Mouse (Mus musculus): ENCODE data around the gene Plekhg4.

Plekhg4 gene

DNA sequence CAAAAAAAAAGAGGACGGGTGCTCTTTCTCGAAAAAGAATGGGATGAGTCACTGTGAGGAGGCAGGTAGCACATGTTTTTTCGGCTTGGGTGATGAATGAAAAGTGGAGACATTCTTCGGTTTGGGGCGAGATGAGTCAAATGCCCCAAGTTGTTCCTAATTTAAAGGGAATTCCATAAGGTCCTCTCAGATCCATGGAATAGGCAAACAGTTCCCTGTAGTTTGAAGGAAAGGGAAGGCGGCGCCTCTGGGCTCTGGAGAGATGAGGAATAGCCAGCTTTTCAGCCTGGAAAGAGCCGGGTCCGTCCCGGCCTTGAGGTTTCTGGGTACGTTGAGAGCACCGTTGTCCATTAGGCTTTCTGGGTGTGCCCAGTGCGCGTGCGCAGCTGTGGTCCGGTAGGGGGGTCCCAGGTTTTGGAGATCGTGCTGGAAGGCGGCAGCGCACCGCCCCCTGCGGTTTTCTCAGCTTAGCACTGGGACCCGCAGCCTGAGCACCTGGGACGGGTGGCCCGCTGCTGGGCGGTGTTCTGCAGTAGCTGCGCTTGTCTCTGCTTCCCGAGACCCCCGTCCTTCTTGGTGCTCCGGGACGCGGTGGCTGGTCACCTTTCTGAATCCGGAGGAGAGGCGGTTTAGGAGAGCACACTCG is 24.5 kb upstream of the Plekhg4 start, which contains the start of gene Slc9a5:
Gene Slc9a5 (plus strand): TSS at position 394 of the 646 bp plus-strand sequence.
- peak; percentile 74 for DNase-seq (ENCODE audit: extremely low read depth, insufficient read length, low spot score)

GRCm38 (mm10) chr8:105349096-105349771 is 23.8 kb upstream of the Plekhg4 start:
- DNase-seq (ENCODE audit: extremely low read depth, insufficient read length, low spot score): peak; percentile 71

GRCm38 (mm10) chr8:105350186-105350585 is 22.9 kb upstream of the Plekhg4 start:
- no peak for DNase-seq (ENCODE audit: extremely low read depth, insufficient read length, low spot score)

DNA sequence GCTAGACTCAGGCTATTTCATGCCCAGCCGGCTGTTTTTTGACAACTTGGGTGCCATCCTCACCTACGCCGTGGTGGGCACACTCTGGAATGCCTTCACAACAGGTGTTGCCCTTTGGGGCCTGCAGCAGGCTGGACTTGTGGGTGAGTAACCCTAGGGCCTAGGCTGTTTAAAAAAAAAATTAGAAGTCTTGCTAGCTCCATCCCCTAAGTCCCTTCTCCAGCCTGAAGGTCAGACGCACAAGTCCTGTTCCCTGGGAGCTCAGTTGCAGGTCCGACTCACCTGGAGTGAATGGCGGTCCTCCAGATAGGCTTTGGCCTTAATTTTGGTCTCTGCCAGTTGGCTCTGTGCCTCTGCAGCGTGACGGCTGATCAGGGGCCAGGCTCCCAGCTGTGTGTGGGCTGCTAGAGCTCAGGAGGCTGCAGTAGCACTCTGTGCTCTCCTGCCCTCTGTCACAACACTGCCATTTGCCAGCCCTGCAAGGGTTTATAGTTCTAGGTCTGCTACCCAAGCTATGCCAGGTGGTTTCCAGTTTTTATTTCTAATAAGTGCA is 19.4 kb upstream of the Plekhg4 start:
- DNase-seq (ENCODE audit: extremely low read depth, insufficient read length, low spot score): no peak

DNA sequence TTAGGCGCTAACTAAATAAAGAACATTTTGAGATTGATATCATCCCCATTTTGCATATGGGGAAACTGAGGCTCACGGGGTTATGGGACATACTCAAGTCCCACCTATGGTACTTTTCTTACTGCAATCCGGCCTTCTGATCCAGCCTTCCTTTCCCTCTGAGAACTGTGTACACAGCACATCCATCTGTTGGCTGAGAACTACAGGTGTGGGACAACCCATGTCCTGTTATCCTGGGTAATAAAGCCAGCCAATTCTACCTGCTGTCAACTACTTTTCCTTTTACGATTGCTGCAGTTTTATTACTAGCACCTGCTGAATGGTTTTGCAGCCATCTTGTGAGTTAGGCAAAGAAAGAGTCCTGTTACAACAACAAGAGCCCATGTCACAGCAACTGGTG is 18.5 kb upstream of the Plekhg4 start:
- DNase-seq (ENCODE audit: extremely low read depth, insufficient read length, low spot score): no peak

GRCm38 (mm10) chr8:105355179-105356024 is 17.7 kb upstream of the Plekhg4 start:
- no peak for DNase-seq (ENCODE audit: extremely low read depth, insufficient read length, low spot score)

DNA sequence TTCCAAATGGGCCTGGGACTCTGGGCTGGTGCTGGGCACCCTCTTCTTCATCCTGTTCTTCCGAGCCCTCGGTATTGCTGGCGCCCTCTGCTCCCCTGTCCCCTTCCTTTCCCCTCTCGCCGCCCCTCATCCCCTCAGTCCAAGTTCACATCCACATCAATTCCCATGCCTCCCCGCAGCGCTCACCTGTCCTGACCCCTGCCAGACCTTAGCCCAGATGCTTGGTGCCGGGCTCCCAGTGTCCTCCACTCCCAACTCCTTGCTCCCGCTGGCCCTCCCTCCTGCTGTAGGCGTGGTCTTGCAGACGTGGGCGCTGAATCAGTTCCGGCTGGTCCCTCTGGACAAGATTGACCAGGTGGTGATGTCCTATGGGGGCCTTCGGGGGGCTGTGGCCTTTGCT is 16.4 kb upstream of the Plekhg4 start:
- no peak for DNase-seq (ENCODE audit: extremely low read depth, insufficient read length, low spot score)

DNA sequence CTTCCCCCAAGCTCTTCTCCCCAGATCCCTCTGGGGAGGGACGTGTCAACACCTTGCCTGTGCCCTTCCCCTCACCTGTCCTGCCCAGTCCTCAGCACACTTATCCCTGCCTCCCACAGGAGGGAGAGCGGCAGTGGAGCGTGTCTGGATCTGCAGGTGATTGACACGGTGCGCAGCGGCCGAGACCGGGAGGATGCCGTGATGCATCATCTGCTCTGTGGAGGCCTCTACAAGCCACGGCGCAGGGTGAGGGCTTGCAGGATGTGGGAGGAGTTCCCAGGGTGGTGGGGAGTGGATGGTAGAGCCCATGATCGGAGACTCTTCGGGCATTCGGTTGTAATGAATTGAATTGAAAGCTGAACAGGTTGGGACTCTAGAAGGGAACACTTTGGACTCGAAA is 13.9 kb upstream of the Plekhg4 start:
- no peak for DNase-seq (ENCODE audit: extremely low read depth, insufficient read length, low spot score)

DNA sequence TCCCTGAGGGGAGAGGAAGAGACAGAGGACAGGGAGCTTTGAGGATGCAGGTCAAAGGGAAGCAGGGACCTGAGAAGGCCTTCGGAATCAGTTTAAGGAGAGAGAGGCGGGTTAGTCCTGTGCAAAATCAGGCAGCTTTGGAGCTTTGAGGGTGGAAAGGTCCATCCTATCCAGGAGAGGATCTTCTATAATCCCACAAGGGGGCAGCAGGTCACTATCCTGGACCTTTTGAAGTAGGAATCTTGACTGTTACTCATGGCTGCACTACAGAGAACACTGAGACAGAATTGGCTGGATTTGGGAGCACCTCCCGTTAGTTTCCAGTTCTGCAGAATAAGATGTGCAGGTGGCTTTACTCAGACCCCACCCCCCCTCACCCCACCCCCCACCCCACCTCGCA is 13.4 kb upstream of the Plekhg4 start:
- DNase-seq (ENCODE audit: extremely low read depth, insufficient read length, low spot score): no peak

GRCm38 (mm10) chr8:105361751-105362702 is 11.0 kb upstream of the Plekhg4 start:
- DNase-seq (ENCODE audit: extremely low read depth, insufficient read length, low spot score): no peak

DNA sequence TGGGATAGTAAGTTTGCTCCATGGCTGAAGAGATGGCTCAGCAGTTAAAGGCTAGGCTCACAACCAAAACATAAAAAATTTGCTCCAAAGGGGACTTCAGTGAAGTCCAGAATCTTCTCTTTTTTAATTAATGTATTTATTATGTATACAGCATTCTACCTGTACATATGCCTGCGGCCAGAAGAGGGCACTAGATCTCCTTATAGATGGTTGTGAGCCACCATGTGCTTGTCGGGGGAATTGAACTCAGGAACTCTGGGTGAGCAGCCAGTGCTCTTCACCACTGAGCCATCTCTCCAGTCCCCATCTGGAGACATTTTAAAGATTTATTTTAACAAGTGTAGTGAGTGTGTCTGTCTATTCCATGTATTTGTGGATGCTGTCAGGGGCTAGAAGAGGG is 6.0 kb upstream of the Plekhg4 start:
- no peak for DNase-seq (ENCODE audit: extremely low read depth, insufficient read length, low spot score)

DNA sequence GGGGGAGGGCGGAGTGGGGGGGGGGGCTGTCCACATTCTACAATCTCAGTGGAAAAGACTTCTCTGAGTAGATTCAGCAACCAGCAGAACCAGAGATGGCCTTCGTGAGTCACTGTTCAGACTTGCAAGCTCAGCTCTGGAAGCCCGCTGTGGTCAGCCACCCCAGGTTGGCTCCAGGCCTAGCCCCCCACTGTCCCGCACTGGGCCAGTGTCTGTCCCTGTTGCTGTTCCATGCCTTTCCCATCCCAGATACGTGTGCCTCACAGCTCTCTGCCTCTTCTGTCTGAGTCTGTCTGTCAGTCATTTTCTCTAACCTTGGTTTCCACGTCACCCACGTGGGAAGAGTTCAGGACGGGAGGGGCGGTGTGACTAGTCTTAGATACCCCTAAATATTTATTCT is 601 bp upstream of the Plekhg4 start:
- DNase-seq (ENCODE audit: extremely low read depth, insufficient read length, low spot score): peak; percentile 94

GRCm38 (mm10) chr8:105374513-105374966 is 1.5 kb downstream of the Plekhg4 start:
- no peak for DNase-seq (ENCODE audit: extremely low read depth, insufficient read length, low spot score)

DNA sequence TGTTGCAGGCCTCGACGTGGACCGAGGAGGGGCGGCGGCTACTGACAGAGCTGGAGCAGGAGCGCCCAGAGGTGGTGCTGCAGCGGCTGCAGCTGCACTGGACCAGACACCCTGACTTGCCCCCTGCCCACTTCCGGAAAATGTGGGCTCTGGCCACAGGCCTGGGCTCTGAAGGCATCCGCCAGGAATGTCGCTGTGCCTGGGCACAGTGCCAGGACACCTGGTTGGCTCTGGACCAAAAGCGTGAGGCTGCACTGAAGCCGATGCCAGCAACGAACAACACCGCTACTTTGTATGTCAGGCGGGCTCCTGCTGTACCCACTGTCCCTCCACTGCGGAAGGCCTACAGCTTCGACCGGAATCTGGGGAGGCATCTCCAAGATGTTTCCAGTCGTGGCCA is 5.6 kb downstream of the Plekhg4 start:
- DNase-seq (ENCODE audit: extremely low read depth, insufficient read length, low spot score): peak; percentile 44

GRCm38 (mm10) chr8:105380308-105380707 is 7.2 kb downstream of the Plekhg4 start:
- DNase-seq (ENCODE audit: extremely low read depth, insufficient read length, low spot score): peak; percentile 43

GRCm38 (mm10) chr8:105384070-105384469 is 11.0 kb downstream of the Plekhg4 start:
- DNase-seq (ENCODE audit: extremely low read depth, insufficient read length, low spot score): no peak

DNA sequence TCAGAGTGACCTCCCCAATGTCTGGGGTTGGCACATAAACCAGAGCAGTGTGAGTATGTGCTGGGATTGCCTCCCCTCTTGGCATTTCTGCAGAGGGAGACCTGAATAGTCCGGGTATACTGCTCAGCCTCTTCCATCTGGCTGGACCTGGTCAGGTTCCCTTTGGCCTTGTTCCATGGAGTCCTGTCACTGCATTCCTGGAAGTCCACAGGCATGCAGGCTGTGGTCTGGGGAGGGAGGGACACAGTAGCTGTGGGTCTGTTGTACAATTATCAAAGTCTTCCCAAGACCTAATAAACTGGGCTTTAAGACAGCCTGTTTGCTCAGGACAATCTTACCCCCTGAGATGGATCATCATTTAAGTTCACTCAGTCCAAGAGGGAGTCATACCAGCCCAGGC is 14.1 kb downstream of the Plekhg4 start:
- peak; percentile 56 for DNase-seq (ENCODE audit: extremely low read depth, insufficient read length, low spot score)

DNA sequence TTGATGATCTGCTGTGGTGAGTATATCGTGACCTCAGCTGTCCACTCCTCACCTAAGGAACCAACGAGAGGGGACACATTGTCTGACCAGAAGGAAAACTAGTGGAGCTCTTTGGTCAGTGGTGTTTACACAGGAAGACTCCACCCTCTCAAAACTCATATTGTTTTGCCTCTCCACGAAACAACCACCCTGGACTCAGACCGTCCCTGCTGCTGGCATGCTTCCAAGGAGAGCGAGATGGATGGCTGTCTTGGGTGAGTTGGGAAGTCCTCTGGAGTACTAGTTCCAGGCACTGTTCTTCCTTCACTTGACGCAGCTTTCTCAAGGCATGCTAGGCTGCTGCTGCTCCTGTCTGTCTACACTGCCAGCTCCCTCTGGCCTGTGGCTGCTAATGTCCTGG is 16.0 kb downstream of the Plekhg4 start:
- DNase-seq (ENCODE audit: extremely low read depth, insufficient read length, low spot score): no peak

DNA sequence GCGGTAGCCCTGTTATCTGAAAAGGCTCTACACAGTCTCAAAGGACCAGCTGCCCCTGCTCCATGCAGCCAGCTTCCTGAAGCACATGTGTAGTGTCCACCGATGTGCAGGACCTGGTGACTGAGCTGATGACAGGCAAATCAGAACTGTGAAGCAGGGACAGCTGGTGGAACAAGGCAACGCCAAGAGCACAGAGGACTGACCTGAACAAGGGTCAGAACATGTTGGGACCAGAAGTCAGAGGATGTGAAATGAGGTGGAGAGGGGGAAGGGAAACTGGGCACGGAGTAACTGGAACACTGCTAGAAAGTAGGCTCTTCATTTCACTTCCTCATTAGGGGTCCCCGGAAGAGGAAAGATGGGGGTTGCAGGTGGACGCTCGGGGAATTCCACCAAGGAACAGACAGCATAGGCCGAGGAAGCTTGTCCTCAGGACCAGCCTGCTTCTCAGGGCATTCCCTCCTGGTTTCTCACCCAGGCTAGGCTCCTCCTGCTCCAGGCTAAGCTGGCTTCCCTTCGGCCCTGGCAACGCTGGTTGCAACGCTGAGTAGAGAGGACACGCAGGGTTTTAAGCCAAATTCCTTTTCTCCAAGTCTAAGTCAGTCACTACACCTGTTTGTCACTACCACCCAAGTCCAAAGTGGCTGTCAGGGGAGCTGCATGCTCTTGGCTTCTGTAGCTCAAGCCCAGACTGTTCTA is 20.2 kb downstream of the Plekhg4 start:
- DNase-seq (ENCODE audit: extremely low read depth, insufficient read length, low spot score): no peak

All from 3134 (cell line).